Mouse (Mus musculus): ENCODE data around the gene Ccdc89.

The Ccdc89 gene

DNA sequence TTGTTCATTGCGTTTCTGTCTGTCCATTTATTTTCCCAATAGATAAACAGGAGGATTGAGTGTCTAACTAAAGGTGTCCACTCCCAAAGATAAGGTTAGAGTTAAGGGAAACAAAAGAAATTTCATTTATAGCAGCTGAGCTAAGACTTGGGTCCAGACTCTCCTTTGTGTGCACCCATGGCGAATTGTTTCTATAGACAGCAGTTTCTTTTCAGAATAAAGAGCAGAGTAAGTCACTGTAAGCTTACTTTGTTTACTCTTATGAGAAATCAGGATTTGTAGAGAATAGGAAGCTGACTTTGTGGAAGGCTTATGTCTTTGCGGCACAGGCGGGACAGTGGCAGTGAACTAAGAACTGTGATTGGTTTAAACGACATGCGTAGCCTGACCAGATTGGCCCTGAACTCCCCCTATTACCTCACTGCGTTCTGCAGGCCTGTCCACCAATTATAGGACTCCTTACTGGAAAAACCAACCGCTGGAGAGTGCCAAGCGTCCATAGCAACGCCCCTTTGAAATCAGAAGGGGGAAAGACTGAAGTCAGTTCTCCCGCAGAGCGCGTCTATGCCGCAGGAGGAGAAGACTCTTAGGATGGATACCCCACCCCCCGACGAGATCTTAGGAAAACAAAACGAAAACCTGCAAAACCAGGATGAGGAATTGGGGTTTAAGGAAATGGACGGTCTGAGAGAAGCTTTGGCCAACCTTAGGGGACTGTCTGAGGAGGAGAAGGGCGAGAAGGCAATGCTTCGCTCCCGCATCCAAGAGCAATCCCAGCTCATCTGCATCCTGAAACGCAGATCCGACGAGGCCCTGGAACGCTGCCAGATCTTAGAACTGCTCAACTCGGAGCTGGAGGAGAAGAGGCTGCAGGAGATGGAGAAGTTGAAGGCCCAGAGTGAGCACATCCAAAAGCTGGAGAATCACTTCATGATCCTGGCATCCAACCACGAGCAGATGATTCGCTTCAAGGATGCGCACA, at the start of gene Ccdc89:
TSS of gene Ccdc89 (plus strand) at position 558 of the 982 bp plus-strand sequence.
- no peak for DNase-seq

- no peak for DNase-seq
Observed at GRCm38 (mm10) chr7:90384411-90384810, 42.0 kb upstream of the Ccdc89 start.

GRCm38 (mm10) chr7:90386885-90387459, 39.4 kb upstream of the Ccdc89 start:
- DNase-seq = no peak

- DNase-seq = no peak
Observed at GRCm38 (mm10) chr7:90389765-90390164, 36.6 kb upstream of the Ccdc89 start.

DNA sequence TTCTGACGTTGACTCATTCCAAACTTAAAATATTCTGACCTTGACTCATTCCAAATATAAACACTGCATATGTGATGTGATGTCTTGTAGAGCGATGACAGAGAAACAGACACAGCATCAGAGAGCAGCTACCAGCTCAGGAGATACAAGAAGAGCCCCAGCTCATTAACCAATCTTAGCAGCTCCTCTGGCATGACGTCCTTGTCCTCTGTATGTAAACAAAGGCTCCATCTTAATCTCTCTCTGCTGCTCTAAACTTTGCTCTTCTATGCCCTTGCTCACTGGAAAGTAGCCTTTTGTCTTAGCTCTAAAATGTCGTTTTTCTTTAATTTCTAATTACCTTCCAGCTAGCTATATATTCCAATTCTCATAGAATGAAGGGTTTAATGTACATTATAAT, 31.3 kb upstream of the Ccdc89 start:
- no peak for DNase-seq

DNA sequence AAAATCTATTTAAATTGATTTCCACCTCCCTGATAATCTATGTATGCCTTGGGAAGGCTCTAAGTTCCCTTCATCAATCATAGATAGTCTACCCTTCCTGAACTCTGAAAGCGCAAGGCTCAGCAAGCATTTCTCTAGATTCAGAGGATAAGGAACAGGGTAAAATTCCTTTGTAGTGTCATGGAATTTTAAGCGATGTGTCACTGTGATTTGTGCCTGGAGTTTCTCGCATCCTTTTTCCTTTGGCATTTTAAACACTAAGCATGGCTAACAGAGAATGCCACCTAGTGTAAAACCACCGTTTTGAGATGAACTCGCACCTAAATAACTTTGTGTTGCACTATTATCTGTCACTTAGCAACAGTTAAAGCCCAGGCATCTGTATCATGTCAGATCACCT, 30.4 kb upstream of the Ccdc89 start:
- no peak for DNase-seq

DNA sequence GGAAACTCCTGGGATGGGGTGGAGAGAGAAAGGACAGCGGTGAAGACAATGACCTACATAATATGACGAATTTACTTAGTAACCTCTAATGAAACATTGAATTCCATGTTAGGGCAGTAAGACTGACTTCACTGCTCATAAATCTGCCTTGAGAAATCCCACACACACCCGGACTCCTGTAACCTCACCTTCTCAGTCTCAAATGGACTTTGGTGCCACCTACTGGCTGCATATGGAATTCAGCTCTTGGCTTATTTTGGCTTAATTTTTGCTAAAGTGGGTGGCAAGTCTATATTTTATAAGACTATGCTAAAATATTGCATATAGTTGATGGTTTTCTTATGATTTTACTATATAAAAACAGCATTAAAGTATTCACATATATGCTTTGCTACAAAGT, 16.4 kb upstream of the Ccdc89 start:
- peak; percentile 73 for DNase-seq

DNA sequence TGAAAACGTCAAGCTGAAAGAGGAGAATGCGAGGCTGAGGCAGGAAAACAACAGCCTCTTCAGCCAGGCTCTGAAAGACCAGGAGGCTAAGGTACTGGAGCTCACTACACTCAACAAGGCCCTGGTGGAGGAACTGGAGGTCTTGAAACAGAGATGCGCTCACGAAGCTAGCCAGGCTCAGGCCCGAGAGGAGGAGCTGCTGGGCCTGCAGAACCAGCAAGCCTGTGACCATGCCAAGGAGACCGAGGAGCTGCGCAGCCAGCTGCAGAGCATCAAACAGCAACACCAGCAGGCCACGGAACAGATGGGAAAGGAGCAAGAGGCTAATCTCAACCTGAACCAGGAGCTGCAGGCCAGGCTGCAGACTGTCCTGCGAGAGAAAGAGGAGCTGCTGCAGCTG, 629 bp downstream of the Ccdc89 start:
- no peak for DNase-seq

DNA sequence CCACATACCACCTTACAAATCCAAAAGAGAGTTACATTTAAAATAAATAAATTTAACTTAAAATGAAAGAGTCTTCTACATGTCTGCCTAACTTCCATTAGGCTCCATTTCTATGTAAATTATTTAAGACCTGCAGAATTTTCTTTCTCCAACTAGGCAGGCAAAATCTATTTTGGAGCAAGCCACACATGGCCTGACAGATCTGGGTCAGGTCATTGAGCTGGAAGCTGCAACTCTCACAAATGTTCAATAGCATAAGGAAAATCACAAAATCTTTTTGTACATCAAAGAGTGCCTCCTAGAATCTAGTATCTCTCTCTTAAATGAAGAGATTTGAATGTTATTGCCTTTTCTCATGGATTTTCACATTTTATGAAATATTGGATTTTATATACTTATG, 5.8 kb downstream of the Ccdc89 start:
- DNase-seq = no peak

DNA sequence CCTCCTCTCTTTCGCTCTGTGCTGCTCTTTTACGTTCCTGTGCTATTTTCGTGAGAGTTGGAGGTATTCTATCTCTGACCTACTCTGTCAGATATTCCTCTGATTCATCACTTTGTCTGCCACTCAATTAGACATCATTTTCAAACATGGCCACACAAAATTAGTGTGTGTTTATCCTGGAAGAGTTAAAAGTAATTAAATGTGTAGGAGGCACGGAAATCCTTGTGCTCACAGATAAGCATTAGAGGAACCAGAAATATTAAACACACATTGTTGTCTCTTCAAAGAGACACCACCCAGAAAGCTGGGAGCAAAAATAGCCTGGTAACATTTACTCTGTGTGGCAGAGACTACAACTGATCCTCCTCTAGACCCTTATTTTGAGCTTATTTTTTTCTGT, 13.7 kb downstream of the Ccdc89 start:
- DNase-seq = no peak

GRCm38 (mm10) chr7:90442070-90442469, 15.7 kb downstream of the Ccdc89 start:
- DNase-seq = no peak

GRCm38 (mm10) chr7:90442518-90443080, 16.2 kb downstream of the Ccdc89 start, which contains the start of gene Crebzf:
Gene Crebzf, plus strand, starts transcription at chr7:90442729.
- peak; percentile 96 for DNase-seq

DNA sequence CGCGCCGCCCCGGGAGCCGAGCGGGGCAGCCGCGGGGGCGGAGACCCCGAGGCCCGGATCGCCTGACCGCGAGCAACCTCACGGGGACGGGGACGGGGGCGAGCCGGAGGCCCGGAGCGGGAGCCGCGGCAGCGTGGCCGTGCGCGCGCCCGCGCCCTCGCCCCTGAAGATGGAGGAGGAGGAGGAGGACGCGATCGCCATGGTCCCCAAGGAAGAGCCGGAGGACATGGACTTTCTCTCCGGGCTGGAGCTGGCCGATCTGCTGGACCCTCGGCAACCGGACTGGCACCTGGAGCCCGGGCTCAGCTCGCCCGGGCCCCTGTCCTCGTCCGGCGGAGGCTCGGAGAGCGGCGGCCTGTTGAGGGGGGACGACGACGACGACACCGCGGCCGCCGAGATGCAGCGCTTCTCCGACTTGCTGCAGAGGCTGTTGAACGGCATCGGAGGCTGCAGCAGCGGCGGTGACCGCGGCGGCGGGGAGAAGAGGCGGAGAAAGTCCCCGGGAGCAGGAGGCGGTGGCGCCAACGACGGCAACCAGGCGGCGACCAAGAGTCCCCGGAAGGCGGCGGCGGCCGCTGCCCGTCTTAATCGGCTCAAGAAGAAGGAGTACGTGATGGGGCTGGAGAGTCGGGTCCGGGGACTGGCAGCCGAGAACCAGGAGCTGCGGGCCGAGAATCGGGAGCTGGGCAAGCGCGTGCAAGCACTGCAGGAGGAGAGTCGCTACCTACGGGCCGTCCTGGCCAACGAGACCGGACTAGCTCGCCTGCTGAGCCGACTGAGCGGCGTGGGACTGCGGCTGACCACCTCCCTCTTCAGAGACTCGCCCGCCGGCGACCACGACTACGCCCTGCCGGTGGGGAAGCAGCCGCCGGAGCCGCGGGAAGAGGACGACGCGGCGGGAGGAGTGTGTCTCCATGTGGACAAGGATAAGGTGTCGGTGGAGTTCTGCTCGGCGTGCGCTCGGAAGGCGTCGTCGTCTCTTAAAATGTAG, 17.0 kb downstream of the Ccdc89 start:
- DNase-seq = peak; percentile 77

- no peak for DNase-seq
Observed at GRCm38 (mm10) chr7:90444206-90444605, 17.8 kb downstream of the Ccdc89 start.

- DNase-seq = no peak
Observed at GRCm38 (mm10) chr7:90456149-90456844, 29.9 kb downstream of the Ccdc89 start.

DNA sequence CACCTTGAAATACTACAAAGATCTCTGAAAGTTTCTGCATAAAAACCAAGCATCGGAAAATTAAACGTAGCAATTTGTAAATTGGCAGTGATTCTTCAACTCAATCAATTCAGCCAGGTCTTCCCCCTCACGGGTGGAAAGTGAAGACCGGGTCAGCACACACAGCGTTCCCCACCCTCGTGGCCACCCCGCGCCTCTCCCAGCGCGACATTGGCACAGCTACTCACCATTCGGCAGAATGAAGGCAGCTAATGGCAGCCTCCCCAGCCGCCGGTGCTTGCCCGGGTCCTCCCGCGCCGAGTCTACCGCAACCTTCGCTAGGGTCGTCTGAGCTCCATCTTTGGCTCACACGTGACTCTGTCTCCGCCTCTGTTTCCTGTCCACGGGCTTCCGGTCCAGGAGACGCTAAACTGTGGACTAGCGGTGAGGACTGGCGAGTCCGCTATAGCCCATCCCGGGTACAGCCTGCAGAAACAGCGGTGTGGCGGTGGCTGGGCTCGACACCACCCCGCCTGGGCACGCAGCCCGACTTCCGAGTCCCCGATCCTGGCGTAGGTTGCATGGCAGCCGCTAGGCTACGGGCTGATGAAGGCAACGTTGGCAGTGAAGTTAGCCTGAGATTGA, 30.6 kb downstream of the Ccdc89 start, which contains the start of gene Tmem126a:
TSS of gene Tmem126a (minus strand) at position 385 of the 624 bp plus-strand sequence.
- peak; percentile 69 for DNase-seq

- no peak for DNase-seq
Observed at GRCm38 (mm10) chr7:90457517-90457916, 31.1 kb downstream of the Ccdc89 start.

DNA sequence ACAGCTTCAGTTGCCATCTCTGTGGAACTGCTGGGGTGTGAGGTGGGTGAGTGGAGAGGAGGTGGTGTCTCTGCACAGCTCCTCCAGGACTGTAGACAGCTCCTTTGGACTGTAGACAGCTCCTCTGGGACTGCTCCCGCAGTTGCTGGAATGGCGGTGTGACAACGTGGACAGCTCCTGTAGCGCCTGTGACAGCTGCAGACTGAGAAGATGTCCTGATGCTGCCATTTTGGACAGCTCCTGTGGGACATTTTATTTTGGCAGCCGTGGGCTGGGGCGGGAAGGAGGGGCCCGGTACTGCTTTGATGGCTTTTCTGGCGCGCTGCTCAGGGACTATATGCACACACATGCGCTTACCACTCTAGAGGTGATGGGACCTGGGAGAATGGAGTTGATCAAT, 34.0 kb downstream of the Ccdc89 start:
- DNase-seq = no peak

DNA sequence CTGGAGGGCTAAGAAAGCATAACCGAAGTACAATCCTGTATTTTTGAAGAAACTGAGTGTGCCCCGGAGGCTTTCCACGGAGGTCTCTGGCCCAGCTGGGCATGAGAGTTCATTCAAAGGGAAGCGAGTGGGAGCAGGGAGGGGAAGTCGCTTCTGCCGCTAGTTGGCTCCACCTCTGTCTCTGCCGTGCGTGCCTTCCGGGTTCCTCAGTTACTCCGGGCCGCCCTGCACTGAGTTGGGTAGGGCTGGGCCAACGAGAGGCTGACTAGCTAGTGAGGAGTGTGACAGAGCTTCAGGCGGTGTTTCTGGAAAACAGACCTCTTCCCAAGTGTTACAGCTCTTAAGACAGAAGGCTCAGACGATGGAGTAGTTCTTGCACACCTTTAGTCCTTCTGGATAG, 34.6 kb downstream of the Ccdc89 start:
- peak; percentile 72 for DNase-seq

- no peak for DNase-seq
Observed at GRCm38 (mm10) chr7:90461441-90461840, 35.1 kb downstream of the Ccdc89 start.

- DNase-seq = no peak
Observed at GRCm38 (mm10) chr7:90473511-90473910, 47.1 kb downstream of the Ccdc89 start.

Data from thymus, postnatal 14 days (tissue).